Mouse (Mus musculus): ENCODE measurements around the gene Nprl2.

Gene Nprl2

DNA sequence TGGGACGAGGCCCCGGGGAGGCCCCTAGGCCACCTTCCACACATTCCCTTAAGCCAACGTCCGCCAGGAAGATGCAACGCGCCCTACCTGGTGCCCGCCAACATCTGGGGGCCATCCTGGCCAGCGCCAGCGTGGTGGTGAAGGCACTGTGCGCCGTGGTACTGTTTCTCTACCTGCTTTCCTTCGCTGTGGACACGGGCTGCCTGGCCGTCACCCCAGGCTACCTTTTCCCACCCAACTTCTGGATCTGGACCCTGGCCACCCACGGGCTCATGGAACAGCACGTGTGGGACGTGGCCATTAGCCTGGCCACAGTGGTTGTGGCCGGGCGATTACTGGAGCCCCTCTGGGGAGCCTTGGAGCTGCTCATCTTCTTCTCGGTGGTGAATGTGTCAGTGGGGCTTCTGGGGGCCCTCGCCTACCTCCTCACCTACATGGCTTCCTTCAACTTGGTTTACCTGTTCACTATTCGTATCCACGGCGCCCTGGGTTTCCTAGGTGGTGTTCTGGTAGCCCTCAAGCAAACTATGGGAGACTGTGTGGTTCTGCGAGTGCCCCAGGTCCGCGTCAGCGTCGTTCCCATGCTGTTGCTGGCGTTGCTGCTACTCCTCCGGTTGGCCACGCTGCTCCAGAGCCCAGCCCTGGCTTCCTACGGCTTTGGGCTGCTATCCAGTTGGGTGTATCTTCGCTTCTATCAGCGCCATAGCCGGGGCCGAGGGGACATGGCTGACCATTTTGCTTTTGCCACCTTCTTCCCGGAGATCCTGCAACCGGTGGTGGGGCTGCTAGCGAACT is 7.4 kb upstream of the Nprl2 start:
- DNase-seq: peak in 1 of 2 experiments; percentile 44

DNA sequence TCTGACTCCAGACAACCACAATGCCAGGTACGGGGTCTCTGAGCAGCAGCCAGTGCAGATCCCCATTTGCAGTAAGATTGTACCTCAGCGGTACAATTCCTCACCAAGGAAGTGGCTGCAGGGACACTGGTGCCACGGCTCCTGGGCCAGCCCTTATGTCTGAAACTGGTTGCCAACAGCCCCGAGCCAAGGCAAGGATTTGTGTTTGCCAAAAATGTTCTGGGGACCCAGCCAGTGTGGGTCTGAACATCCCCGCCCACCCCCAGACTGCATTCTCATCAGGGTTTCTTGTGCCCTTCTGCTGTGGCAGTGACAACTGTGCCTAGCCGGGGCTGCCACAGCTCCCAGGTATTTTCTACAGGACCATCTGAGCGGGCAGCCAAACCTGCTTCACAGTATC is 3.8 kb upstream of the Nprl2 start:
- no peak for DNase-seq

- DNase-seq: no peak
Observed at GRCm38 (mm10) chr9:107538711-107539110, 3.3 kb upstream of the Nprl2 start.

DNA sequence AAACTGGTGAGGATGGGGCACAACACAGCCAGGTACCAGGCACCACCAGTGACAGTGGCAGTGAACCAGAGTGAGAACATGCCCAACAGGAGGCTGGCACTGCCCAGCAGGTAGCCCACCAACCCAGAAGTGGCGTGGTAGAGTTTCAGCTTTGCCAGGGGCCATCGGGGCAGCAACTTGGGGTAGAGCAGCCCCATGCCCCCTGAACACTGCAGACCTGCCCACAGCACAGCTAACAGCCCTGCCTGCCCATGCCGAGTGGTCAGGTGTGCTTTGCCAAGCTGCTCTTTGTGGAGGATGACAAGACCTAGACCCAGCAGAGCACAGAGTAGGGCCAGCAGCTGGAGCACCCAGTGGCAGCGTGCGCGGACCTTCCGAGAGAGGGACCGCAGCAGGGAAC is 2.1 kb upstream of the Nprl2 start:
- DNase-seq: no peak

GRCm38 (mm10) chr9:107540420-107540819 is 1.6 kb upstream of the Nprl2 start:
- DNase-seq: no peak

DNA sequence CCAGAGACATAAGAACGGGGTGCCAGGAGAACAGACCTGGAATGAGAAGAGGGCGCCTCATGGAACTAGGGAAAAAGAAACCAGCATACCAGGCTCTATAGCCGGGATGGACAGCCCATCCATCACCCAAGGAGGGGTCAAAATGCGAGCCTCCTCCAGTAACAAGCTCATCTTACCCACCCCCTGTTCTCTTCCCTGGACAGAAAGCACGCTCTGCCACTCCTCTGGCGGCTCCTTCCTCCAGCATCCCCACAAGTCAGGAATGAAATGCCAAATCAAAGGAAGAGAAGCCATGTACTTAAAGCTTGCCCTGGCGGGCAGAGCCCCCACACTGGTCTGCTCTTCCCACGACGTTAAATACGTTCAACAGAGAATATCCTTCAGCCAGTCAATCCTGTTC is 1.0 kb upstream of the Nprl2 start:
- no peak for DNase-seq

- no peak for DNase-seq
Observed at GRCm38 (mm10) chr9:107542352-107542686, 293 bp downstream of the Nprl2 start.

DNA sequence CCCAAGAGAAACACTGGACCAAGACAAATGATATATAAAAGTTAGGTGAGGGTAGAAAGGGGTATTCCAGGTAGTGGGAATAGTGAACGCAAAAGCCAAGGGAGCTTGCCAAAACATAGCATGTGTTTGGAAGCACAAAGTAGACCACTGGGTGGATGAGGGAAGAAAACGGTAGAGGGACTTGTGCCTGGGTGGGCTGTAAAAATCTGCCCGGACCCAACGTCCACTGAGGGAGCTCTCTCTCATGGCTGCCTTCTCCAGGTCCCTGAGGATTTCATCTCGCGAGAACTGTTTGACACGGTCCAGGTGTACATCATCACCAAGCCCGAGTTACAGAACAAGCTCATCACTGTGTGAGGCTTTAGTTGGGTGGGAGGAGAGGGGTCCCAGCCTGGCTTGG is 695 bp downstream of the Nprl2 start:
- no peak for DNase-seq

DNA sequence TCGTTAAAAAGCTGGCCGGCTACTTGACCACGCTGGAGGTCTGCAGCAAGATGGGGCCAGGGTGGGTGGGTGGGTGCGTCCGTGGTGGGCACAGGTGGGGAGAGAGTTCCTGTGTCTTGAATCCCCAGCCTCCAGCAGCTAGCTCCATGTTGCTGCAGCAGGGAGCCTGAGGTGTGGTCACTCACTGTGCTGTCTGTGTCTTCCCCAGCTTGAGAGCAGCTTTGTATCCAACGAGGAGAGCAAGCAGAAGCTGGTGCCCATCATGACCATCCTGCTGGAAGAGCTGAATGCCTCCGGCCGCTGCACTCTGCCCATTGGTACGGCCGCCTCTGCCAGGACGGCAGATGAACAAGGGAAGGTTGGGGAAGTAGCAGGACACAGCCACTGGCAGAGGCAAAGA is 1.3 kb downstream of the Nprl2 start:
- DNase-seq: no peak

DNA sequence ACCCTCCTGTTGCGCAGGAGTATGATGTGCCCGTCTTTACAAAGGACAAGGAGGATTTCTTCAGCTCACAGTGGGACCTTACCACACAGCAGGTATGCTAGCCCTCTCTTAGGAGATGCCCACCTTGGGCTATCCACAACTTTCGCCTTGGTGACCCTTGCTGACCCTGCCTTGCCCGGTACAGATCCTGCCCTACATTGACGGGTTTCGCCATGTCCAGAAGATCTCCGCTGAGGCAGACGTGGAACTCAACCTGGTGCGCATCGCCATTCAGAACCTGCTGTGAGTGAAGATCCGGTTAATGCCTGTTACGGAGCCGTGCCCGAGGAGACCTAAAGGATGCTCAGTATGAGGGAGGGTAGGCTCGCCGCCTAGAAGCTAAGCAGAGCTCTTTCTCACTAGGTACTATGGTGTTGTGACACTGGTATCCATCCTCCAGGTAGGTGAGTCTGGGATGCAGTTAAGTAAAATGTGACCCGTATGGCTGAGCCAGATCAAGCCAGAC is 2.2 kb downstream of the Nprl2 start:
- DNase-seq: no peak

DNA sequence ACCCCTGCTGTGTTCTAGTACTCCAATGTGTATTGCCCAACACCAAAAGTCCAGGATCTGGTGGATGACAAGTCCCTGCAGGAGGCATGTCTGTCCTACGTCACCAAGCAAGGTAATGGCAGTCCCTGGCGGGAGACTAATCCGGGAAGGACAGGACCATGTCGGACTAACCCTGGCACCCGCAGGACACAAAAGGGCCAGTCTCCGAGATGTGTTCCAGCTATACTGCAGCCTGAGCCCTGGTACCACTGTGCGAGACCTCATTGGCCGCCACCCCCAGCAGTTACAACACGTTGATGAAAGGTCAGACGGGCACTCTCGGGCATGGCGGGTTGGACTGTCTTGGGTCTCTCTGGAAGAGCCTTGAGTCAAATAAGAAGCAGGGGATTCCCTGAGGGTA is 2.7 kb downstream of the Nprl2 start:
- DNase-seq: no peak

- DNase-seq: peak in 1 of 2 experiments; percentile 18
Observed at GRCm38 (mm10) chr9:107545199-107545598, 3.2 kb downstream of the Nprl2 start.

- peak; percentile 74 to 85 for DNase-seq
Observed at GRCm38 (mm10) chr9:107545602-107546001, 3.6 kb downstream of the Nprl2 start.

DNA sequence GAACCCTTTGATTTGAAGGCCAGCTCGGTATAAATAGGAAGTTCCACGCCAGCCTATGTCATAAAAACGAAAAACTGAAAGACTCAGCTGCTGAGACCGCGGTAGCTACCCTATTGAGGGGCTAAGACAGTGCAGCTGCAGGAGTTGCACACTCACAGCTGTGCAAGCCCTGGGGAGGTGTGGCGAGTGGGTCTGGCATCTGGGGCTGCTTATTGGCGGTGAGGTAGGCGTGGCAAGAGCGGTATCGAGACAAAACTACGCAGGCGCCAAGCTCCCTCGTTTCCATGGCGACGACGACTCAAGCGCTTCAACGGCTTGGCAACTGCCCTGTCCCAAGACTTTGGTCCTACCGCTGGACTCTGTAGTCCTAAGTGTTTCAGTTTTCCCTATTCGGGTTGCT is 5.0 kb downstream of the Nprl2 start, which contains the start of gene Zmynd10:
Zmynd10 (plus strand) TSS at position 273 of the 400 bp plus-strand sequence.
- peak in 1 of 2 experiments; percentile 44 for DNase-seq

DNA sequence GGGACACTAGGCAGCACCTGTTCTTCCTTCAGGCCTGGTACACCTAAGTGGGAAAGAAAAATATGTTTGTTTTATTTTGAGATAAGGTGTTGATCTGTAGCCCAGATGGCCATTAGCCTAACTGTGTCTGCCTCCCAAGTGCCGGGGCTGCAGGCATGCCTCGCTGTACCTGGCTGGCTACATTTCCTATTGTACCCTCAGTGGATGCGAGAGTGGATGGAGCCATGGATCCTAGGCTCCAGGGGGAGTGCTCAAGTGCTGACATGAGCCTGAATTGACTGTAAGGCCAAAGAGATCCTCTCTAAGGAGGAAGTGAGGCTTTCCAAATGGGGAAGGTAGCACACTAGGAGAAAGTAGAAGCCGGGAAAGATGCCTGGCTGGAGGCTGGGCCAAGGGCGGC is 5.9 kb downstream of the Nprl2 start:
- no peak for DNase-seq

GRCm38 (mm10) chr9:107548820-107549219 is 6.8 kb downstream of the Nprl2 start:
- no peak for DNase-seq

DNA sequence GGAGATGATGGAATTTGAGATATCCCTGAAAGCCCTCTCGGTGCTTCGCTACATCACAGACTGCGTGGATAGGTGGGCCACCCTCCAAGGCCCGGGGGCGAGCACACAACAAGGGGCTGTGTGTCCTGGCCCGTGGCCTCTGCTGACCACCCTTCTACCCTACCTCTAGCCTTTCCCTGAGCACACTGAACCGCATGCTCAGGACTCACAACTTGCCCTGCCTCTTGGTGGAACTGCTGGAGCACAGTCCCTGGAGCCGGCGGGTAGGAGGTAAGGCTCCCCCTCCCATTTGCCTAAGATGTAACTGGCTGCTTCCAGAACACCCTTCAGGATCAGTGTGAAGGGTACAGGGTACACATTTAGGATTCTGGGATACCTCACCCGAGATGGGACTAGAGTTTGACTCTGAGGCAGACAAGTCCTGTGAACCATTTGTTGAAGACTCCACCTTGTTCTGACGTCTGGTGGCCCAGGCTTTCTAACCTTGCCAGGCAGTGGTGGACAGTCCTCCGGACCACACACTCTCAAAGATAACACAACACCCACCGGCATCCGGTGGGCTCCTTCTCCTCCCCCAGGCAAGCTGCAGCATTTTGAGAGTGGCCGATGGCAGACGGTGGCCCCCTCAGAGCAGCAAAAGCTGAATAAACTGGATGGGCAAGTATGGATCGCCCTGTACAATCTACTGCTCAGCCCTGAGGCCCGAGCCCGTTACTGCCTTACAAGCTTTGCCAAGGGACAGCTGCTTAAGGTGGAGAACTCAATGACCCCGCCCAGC is 7.5 kb downstream of the Nprl2 start:
- no peak for DNase-seq

DNA sequence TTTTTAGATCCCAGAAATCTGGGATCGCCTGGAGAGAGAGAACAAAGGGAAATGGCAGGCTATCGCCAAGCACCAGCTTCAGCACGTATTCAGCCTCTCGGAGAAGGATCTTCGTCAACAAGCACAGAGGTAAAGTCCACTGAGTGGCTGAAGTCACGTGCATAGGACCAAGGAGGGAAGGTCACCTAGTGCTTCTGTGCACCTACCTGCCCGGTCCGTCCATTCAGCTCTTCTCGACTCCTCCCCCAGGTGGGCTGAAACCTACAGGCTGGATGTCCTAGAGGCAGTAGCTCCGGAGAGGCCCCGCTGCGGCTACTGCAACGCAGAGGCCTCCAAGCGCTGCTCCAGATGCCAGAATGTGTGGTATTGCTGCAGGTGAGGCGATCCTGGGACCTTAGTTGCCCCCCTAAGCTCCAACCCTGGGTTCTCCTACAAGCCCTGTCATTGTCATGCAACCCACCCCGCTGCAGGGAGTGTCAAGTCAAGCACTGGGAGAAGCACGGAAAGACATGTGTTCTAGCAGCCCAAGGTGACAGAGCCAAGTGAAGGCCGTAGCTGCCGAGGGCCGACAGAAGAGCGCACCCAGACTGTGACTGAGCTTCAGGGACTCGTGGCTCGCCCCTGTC is 8.6 kb downstream of the Nprl2 start:
- no peak for DNase-seq

GRCm38 (mm10) chr9:107551117-107551889 is 9.3 kb downstream of the Nprl2 start, which contains the start of gene Rassf1:
Gene Rassf1, plus strand, starts transcription at chr9:107551555.
- DNase-seq: peak; percentile 41 to 52

GRCm38 (mm10) chr9:107551890-107552355 is 9.9 kb downstream of the Nprl2 start:
- no peak for DNase-seq

- DNase-seq: no peak
Observed at GRCm38 (mm10) chr9:107552690-107553393, 10.8 kb downstream of the Nprl2 start.
